Mouse (Mus musculus) cerebellum, adult 2 months (tissue): Measurements from ENCODE around the gene Smim8.

Experiments used
- CTCF ChIP-seq: fragments of 200-500 bp; IDR thresholded peaks from 2 replicates; pipeline ENCODE4 v1.5.1; 2011; ENCODE audit warnings: low read depth, mild to moderate bottlenecking, control low read depth, low read length, moderate library complexity, borderline replicate concordance; ENCODE audit not compliant: insufficient read depth
- POLR2A ChIP-seq: fragments of 200-500 bp; IDR thresholded peaks from 2 replicates; pipeline ENCODE4 v1.6.1; 2011; ENCODE audit warnings: low read length, control low read depth, borderline replicate concordance; ENCODE audit not compliant: insufficient read depth

GRCm38 (mm10) chr4:34720127-34720895 lies 57.9 kb downstream of the Smim8 start:
- TF ChIP-seq POLR2A (no peak), CTCF (no peak)
